Mouse (Mus musculus): ENCODE data around the gene Auh. TPM values are rescaled to one million over a fixed set of nuclear protein-coding genes. Genes with fewer than 3 reads are reported as not detected.

Gene Auh
- 100 to 1,000 TPM in 3 of 4 experiments, 10 to 100 TPM in 1; 94.6 to 109 (median 103) TPM for total RNA-seq (2022)

DNA sequence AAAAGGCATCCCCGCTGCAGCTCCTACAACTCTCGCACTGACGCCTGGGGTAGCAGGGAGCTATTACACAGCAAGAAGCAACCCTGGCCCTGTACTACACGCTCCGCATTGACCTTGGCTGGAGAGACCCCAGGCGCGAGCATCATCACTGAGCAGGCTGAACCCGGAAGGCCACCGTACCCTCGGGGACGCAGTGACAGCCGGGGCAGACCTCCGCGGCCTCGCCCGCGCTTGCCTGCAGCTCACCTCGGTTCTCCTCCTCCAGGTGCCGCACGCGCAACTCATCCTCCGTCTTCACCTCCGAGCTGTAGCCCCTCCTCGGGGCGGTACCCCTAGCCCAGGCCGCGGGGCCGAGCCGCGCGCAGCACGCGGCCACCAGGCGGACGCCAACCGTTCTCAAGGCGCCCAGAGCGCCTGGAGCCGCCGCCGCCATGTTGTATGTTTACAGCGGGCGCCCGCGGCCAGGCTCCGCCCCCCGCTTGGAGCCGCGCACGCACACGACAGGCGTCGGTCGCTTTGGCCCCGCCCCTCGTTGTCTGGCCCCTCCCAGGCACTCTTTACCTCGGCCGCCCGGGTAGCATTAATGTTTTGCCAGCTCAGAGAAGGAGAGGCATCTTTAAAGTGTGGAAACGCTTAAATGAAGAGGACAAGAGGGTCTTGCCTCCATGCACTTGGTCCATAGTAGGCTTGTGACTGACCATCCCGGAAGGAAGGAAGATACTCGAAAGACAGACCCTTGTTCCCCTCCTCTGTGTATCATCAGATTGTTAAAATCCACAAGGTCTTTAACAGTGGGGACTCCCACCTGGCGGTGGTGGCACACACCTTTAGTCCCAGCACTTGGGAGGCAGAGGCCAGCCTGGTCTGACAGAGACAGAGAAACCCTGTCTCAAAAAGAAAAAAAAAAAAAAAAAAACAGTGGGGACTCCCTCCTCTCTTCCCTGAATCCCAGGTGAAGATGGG, at the start of gene Auh:
Gene Auh, minus strand, starts transcription at position 473 of the 963 bp plus-strand sequence.
- peak; percentile 56 to 58 for DNase-seq (ENCODE audit: low spot score in 2 of 2)

DNA sequence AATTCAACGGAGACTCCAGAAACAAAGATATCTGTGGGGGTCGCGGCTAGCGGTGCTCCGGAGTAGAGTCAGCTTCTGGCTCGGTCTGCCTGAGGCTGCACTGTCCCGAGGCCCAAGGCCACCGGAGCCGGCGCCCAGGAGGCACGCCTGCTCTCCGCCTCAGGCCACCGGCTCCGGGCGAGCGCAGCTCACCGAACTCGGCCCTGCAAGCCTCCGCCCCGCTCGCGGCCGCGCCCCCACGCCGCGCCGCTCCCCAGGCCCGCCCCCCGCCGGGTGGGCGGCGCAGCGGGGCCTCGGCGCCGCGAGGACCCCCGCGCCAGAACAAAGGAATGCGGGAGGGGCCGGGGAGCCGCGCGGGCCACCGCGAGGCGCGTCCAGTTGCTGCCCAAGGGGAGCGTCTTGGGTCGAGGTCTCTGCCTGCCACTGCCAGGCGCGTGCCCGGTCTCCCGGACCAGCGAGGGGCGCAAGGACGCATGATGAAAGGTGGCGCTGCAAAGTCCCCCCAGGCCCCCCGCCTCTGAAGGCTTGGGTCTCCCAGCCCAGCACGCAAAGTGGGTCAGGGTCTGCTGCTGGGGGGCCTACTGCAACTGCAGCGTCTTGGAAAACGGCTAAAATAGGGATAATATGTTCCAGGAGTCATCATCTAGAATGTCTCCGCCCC, 49.0 kb upstream of the Auh start:
- DNase-seq (ENCODE audit: low spot score in 2 of 2), result no peak

DNA sequence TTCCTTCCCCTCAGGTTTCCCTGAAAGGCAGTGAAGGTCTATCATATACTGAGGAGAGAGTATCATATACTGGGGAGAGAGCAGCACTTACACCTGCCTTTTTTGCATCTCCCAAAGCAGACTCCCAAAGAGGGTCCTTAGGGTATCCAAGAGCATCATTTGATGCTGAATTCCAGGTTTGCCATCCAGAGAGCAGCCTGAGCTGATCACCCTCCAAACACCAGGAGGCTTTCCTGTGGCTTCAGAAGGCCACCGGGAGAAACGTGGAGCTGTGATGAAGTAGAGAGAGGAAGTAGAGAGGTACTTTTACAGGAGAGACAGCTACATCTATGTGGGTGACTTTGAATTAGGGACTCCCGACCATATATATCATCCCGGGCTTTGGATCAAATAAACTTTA, 48.3 kb upstream of the Auh start:
- DNase-seq (ENCODE audit: low spot score in 2 of 2), result no peak

DNA sequence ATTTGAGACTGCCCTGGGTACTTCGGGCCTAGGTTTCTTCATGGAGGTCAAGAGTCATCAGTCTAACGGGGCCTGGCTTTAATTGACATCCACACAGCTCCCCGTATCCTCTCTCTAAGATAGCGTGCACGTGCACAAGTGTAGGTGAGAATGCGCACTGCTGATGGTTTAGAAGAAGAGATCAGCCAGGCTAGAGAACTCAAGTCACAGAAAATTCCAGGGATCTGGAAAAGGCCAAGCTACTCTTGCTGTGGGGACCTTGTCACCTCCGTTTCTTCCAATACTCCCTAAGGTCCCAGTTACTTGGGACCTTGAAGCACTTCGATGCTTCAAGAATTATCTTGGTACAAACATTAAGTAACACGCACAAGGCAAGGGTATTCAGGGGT, 47.7 kb upstream of the Auh start:
- no peak for DNase-seq (ENCODE audit: low spot score in 2 of 2)

DNA sequence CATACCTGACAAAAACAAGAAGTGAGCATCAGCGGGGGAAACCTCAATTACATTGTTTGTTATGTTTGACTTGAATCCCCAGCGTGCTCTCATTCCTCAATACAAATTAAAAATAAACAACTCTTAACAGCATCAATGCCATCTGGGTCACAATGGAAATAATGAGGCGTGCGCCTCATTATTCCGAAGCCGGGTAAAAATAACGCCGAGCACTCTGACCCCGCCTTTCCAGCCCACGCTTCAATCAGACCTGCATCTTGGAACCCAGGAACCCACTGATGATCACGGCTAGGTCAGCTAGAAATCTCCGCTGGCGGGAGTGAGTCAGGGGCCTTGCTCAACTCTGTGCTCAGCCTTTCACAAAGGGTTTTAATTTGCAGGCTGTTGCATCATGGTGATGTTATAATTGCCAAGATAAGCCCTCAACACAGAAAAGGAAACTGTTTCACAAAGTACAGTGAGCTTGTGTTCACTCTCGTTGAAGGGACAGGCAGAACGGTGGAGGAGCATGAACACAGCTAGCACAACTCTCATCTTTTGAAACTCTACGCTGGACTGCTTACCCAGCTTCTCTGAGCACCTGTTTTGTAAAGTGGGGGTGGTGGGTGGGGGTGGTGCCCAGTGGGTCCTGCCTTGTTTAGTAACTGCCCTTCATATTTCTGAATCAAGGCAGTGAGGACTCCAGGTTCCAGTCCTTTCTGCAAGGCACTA, 47.2 kb upstream of the Auh start:
- no peak for DNase-seq (ENCODE audit: low spot score in 2 of 2)

DNA sequence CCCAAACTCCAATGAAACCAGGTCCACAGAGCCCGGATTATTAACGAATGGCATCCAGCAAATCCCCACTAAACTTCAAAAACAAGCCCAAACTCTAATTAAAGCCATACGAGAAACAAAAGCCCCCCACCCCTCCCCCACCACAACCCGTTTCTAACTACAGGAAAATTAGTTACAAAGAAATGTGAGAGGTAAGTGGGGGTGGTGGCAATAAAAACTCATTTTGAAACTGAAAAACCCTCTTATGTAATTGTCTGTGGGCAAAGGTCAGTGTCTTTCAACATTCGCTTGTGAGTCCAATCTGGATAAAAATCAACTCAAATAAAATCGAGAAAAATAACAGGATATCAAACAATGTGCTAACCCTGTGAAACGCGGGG, 46.6 kb upstream of the Auh start:
- no peak for DNase-seq (ENCODE audit: low spot score in 2 of 2)

DNA sequence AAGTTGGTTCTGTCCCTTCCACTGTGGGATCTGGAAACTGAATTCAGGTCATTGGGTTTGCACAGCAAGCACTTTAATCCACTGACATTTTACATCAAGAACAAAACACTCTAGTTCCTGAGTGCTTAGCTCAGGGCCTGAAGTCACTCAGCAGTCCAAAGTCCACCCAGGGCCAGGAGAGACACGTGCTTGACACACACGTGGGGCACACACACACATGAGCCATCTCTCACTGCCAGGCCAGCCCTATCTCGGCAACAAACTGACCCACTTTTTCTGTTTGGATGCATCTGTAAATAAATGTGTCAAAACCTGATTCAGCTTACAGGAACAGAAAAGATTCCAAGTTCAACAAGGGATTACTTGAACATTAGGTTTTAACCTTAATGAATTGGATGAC, 45.2 kb upstream of the Auh start:
- DNase-seq (ENCODE audit: low spot score in 2 of 2), result no peak

DNA sequence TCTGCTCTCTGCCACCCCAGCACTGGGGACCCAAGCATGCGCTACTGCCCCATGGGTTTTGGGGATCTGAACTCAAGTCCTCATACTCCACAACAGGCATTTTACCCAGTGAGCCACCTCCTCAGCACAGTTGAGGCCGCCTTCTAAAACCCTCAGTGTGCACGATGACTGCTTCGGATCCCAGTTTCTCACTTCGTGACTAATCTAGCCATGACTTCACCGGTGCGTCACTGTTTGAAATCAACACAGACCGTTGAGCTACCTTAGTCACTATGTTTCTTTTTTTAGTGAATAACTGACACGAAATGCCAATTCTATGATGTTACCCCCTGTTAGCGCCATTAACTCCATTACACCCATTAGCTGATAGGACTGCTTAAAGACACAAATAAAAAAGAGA, 43.9 kb upstream of the Auh start:
- DNase-seq (ENCODE audit: low spot score in 2 of 2), result no peak

DNA sequence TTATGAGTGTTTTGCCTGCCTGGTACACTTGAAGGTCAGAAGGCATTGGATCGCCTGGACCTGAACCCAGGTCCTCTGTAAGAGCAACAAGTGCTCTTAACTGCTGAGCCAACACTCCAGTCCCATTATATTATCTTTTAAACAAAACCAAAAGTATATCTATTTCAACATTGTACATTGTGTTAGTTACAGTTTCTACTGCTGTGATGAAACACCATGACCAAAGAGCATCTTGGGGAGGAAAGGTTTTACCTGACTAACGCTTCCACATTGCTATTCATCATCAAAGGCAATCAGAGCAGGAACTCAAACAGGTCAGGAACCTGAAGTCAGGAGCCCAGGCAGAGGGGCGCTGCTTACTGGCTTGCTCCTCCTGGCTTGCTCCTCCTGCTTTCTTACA, 43.1 kb upstream of the Auh start:
- DNase-seq (ENCODE audit: low spot score in 2 of 2), result no peak

DNA sequence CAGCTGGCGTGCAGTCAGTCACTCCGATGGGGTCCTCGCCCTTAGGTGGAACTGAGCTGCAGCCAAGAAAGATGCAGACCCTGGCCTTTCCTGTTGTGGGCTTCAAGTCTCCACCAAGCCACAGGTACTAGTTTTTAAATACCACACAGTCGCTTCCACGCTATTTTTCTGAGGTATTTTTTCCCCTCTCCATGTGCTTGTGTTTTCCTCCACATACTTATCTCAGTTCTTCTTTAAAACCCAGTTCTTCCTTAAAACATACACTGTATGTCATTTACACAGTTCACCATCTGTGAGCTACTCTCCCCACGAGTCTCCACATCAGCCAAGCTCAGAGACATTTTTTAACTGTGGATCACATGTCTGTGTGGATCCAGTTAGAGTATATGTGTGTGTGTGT, 41.4 kb upstream of the Auh start:
- no peak for DNase-seq (ENCODE audit: low spot score in 2 of 2)

DNA sequence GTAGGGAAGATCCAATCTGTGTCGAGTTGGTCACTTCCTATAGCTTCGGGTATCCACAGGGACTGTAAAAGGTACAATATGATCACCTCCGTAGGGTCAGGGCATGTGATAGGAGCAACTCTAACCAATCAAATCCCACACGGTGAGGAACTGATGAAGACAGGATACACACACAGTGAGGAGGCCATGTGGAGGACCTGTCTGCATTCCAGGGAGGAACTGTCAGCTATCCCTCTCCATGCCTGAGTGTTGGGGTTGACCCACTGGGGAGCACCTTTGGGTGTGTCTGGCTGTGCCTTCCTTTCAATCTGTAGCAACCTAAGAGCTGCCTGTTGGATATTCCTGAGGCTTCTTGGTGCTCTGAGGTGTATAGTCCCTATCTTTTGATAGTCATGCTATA, 33.4 kb upstream of the Auh start:
- no peak for DNase-seq (ENCODE audit: low spot score in 2 of 2)

DNA sequence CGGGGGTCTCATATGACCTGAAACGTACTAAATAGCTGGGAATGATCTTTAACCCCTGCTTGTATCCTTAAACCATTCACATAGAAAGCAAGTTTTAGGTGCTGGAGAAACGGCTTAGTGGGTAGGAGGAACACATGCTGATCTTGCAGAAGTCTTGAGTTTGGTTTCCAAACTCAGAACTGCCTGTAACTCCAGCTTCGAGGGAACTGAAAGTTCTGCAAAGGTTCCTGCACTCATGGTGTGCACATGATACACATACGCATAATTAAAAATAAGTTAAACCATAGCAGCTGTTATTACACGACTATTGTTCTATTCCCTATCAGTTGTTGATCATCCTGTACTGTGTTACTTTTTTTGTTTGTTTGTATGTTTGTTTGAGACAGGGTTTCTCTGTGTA, 32.9 kb upstream of the Auh start:
- DNase-seq (ENCODE audit: low spot score in 2 of 2), result no peak

DNA sequence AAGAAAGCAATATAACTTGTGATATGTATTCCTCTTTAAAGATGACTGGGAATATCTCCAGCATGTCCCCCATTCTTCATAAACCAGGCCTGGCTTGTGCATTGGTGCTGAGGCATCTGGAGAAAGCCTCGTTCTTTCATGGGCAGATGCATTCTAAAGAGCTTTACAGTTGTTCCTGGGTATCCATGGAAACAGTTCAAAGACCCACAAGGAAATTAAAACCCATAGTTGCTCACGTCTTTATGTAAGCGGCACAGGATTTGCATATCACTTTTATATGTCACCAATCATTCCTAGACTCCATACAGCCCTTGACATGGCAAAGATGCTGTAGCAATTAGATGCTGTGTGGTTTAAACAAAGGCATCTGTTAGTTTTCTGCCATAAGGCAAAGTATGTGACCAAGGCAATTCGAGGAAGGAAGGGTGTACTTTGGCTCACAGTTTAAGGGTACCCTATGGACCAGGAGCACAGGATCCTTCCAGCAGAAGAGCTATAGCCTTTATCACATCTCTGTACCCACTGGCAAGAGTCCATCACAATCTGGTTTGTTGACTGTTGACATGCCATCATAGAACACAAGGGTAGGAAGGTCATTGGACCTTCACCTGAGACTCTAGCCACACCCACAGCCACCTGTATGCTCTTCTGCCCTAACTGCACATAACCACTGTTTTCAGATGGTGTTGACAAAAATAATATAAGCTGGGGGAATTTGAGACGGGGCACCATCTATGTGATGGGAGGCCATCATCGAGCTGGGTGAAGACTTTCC, 24.5 kb upstream of the Auh start:
- DNase-seq (ENCODE audit: low spot score in 2 of 2), result no peak

DNA sequence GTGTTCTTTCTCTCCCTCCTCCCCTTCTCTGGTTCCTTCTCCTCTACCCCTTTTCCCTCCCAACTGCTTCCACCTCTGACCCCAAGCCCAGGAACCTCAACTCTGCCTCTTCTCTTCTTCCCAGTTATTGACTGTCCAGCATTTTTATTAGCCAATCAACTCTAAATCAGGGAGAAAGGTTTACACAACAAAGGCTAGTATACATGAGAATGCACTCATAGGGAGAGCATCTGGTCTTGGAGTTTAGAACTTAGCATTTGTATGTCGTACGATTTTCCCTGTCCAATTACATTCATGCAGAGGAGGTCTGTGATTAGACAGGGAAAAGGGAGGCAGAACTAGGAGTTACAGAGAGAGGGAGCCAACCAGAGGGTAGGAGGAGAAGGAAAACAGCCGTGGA, 19.7 kb upstream of the Auh start:
- DNase-seq (ENCODE audit: low spot score in 2 of 2), result no peak

DNA sequence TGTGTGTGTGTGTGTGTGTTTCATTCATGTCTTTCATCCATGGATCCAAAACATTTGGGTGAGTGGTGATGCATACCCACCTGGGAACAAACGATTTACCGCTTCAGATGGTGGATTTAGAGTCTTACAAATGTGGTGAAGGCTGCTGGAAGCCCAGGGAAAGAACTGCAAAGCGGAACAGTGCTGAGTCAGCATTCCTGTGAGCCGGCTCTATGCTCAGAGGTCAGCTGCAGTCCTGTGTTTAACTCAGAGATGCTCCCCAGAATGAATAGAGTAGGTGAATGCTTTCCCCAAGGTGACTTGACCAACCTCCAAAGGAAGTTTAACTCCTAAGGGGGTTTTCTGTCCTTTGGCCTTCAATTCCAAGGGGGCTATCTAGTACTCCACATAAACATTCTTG, 18.1 kb upstream of the Auh start:
- DNase-seq (ENCODE audit: low spot score in 2 of 2), result no peak

DNA sequence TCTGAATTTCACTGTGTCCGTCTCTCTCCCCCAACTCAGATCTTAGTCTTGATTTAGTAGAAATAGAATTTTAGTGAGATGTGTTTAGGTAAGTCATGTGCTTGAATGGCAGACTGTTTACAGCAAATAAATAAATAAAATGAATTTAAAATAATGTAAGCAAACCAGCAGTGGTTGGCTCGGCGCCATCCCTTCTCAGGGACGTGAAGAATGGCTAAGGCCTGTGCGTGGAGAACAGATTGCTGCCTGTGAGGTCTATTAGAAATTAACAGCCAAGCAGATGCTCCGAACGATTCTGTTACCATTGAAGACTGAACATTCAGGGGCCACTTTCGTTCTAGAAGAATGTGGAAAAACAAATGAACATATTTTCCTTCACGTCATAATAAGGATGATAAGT, 16.3 kb upstream of the Auh start:
- no peak for DNase-seq (ENCODE audit: low spot score in 2 of 2)

DNA sequence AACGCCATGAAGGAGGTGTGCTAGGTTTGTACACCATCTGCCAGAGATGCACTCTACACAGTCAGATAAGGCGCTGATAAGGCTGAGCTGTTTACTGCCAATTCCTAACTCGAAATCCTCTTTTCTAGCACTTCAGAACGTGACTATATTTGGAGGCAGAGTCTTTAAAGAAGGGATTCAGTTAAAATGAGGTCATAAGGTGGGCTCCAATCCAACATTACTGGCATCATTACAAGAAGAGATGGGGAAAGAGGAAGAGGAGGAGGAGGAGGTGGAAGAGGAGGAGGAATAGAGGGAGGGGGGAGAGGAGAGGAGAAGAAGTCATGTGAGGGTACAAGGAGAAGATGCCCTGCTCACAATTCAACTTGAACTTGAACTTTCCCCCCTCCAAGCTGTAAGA, 14.6 kb upstream of the Auh start:
- no peak for DNase-seq (ENCODE audit: low spot score in 2 of 2)

DNA sequence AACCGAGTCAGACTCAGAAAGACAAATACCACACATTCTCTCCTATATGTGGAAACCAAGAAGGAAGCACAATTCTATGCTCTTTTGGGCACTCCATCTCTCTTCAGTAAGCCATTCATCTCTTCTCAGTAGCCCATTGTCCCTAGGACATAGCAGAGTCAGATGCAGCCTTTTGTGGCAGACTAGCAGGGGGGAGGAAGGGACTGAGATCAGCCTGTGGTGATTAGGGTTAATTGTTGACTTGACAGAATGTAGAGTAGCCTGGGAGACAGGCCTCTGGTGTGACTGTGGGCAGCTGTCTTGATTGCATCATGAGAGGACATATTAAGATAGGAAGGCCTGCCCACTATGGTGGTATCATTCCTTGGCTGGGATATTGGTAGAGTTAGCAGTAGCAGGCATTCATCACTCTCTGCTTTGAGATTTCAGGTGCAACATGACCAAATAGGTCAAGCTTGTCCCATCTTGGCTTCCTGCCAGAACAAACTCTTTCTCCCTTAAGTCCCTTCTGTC, 13.5 kb upstream of the Auh start:
- DNase-seq (ENCODE audit: low spot score in 2 of 2), result no peak

DNA sequence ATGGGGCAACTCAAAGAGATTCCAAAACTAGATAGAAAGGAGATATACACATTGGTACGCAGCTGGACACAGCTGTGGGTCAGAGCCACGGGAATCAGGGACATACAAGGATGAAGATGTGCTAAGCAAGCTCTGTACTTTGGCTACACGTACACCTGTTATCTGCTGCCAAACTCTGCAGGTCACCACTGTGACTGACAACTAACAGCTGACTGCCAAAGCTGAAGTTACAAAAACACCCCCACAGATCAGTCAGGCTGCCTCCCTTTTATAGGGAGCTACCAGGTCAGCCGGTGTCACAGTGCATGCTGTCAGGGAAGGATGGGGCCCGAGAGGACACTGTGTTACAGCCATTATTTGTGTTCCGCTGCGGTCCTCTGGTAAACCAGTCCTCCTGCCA, 11.5 kb upstream of the Auh start:
- DNase-seq (ENCODE audit: low spot score in 2 of 2), result no peak

DNA sequence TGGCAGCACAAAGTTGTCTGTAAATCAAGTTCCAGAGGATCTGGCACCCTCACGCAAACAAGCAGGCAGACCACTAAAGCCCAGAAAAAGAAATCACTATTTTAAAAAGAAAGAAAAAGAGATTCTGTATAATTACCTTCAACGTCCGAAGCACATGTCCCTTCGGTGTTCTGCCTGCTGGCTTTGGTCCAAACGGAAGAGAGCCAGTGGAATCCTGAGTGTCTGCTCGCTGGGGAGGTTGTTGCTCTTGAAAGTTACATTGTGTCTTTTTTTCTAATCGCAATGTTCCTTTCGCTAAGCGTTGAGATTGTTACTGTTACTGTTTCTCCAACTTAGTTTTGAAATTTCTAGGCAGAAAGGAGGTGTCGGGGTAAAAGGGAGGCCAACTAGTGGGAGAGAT, 1.1 kb upstream of the Auh start:
- no peak for DNase-seq (ENCODE audit: low spot score in 2 of 2)

DNA sequence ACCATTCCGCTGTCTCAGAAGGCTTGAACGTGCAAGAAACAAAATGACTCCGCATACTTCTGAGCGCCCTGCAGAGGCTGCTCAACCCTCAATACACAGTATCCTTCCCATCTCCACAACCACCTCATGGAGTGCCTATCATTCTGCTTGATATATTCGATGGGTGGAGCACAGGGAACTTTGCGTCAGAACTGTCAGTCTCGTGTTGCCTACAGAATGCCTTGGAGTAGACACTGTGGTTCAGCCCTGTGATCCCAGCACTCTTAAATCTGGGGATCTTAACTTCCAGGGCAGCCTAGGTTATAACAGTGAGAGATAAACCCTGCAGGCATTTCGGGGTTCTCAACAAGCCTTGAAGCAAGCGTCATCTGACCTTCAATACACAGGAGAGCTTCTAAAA, 1.1 kb downstream of the Auh start:
- DNase-seq (ENCODE audit: low spot score in 2 of 2), result peak in 1 of 2 experiments; percentile 20

Measured in left cerebral cortex, adult 8-10 months (tissue).